Mouse (Mus musculus) lung, embryonic 15.5 days (tissue): ENCODE measurements at regions not wholly inside any gene's neighbourhood (a gene's known extent, or its start where the extent isn't known, plus 50 kb on each side); places are given as distances from the start of the nearest gene placed in this dataset.
"Not testable (repeated sequence)": the region's sequence is repeated elsewhere in the genome, so short reads cannot be mapped to it uniquely, and the experiment has no call there.

ENCODE experiments used
- ATAC-seq: fragments of 200-750 bp; cut with Nextera tagmentation; 2 replicates; pipeline ENCODE4 v1.8.0; 2017; ENCODE audit warnings: moderate number of reproducible peaks, borderline replicate concordance; ENCODE audit not compliant: low FRiP score, low TSS enrichment; ENCODE audit errors: extremely low read depth
- H3K27ac ChIP-seq: fragments of 300-500 bp; sonication (generic); 2 replicates; pipeline ENCODE4 v1.5.1; 2015; ENCODE audit warnings: moderate library complexity, mild to moderate bottlenecking, inconsistent platforms
- H3K27me3 ChIP-seq: fragments of 300-500 bp; sonication (generic); 2 replicates; pipeline ENCODE4 v1.6.1; 2015; ENCODE audit warnings: inconsistent platforms
- H3K36me3 ChIP-seq: fragments of 300-500 bp; sonication (generic); 2 replicates; pipeline ENCODE4 v1.6.1; 2015; ENCODE audit warnings: inconsistent platforms
- H3K4me1 ChIP-seq: fragments of 300-500 bp; sonication (generic); 2 replicates; pipeline ENCODE4 v1.6.1; 2015; ENCODE audit warnings: inconsistent platforms
- H3K4me2 ChIP-seq: fragments of 300-500 bp; sonication (generic); 2 replicates; pipeline ENCODE4 v1.6.1; 2015; ENCODE audit warnings: inconsistent platforms, mild to moderate bottlenecking, moderate library complexity
- H3K4me3 ChIP-seq: fragments of 300-500 bp; sonication (generic); 2 replicates; pipeline ENCODE4 v1.5.1; 2015; ENCODE audit warnings: mild to moderate bottlenecking, inconsistent platforms
- H3K9ac ChIP-seq: fragments of 300-500 bp; sonication (generic); 2 replicates; pipeline ENCODE4 v1.6.1; 2015; ENCODE audit warnings: inconsistent platforms
- H3K9me3 ChIP-seq: fragments of 300-500 bp; sonication (generic); 2 replicates; pipeline ENCODE4 v1.6.1; 2016; ENCODE audit warnings: inconsistent platforms
- WGBS: fragments of 180-500 bp; shearing (Covaris S2); methylation state at CpG from one replicate; pipeline ENCODE4 v1.1.7; 2015; 5-methylcytosine and 5-hydroxymethylcytosine counted together

GRCm38 (mm10) chr1:112486046-112486445, 621.3 kb upstream of the Dsel start:
- WGBS = 67% methylated on average over 5 of the region's 5 CpGs
- not testable (repeated sequence) for H3K4me3 ChIP-seq, H3K4me1 ChIP-seq, ATAC-seq, H3K4me2 ChIP-seq, H3K27ac ChIP-seq, H3K9ac ChIP-seq, H3K36me3 ChIP-seq, H3K27me3 ChIP-seq, H3K9me3 ChIP-seq

- Histone ChIP-seq H3K9me3 (no peaks in the 10 kb centered on the region), H3K4me1 (no peaks in the 10 kb centered on the region), H3K27ac (no peak overlapping the region), H3K4me2 (no peak overlapping the region), H3K27me3 (no peaks in the 10 kb centered on the region), H3K36me3 (no peaks in the 10 kb centered on the region), H3K9ac (no peak overlapping the region), H3K4me3 (no peak overlapping the region)
- 37% methylated on average over 11 of the region's 11 CpGs for WGBS
- ATAC-seq = no peak
Observed at GRCm38 (mm10) chr1:112456047-112456446, 591.3 kb upstream of the Dsel start.

GRCm38 (mm10) chr1:112452390-112452789, 587.7 kb upstream of the Dsel start:
- Histone ChIP-seq H3K4me1 (no peaks in the 10 kb centered on the region), H3K4me2 (no peak overlapping the region), H3K27ac (no peak overlapping the region), H3K27me3 (no peaks in the 10 kb centered on the region), H3K36me3 (no peaks in the 10 kb centered on the region), H3K9me3 (no peaks in the 10 kb centered on the region), H3K4me3 (no peak overlapping the region), H3K9ac (no peak overlapping the region)
- no peak for ATAC-seq

- no peak overlapping the region for H3K4me2 ChIP-seq
- no peak overlapping the region for H3K27ac ChIP-seq
- H3K9me3 ChIP-seq = no peaks in the 10 kb centered on the region
- ATAC-seq = no peak
- no peak overlapping the region for H3K9ac ChIP-seq
- no peaks in the 10 kb centered on the region for H3K27me3 ChIP-seq
- 11% methylated on average over 2 of the region's 2 CpGs for WGBS
- no peak overlapping the region for H3K4me3 ChIP-seq
- no peaks in the 10 kb centered on the region for H3K36me3 ChIP-seq
- no peaks in the 10 kb centered on the region for H3K4me1 ChIP-seq
Observed at GRCm38 (mm10) chr1:112451622-112452021, 586.9 kb upstream of the Dsel start.

- ATAC-seq = no peak
- Histone ChIP-seq H3K4me1 (no peaks in the 10 kb centered on the region), H3K4me2 (no peak overlapping the region), H3K4me3 (no peak overlapping the region), H3K27ac (no peak overlapping the region), H3K27me3 (no peaks in the 10 kb centered on the region), H3K9me3 (no peaks in the 10 kb centered on the region; the same call in 1 of the 2 replicates), H3K36me3 (no peaks in the 10 kb centered on the region), H3K9ac (no peak overlapping the region)
- WGBS = 52% methylated on average over 2 of the region's 2 CpGs
Observed at GRCm38 (mm10) chr1:112439109-112439508, 574.4 kb upstream of the Dsel start.

- Histone ChIP-seq H3K9me3 (no peaks in the 10 kb centered on the region), H3K36me3 (no peaks in the 10 kb centered on the region), H3K9ac (no peak overlapping the region), H3K27me3 (peaks cover 3% of the 10 kb centered on the region; the same call in 1 of the 2 replicates), H3K4me1 (no peaks in the 10 kb centered on the region), H3K4me2 (peak overlapping the region; percentile 44), H3K27ac (no peak overlapping the region), H3K4me3 (no peak overlapping the region)
- whole genome bisulfite sequencing = 4% methylated on average over 37 of the region's 37 CpGs
- ATAC-seq = no peak
Observed at GRCm38 (mm10) chr1:112416350-112417083, 551.8 kb upstream of the Dsel start.

- Histone ChIP-seq H3K9me3 (no peaks in the 10 kb centered on the region), H3K4me2 (no peak overlapping the region), H3K27ac (no peak overlapping the region), H3K27me3 (no peaks in the 10 kb centered on the region), H3K4me1 (no peaks in the 10 kb centered on the region), H3K4me3 (no peak overlapping the region), H3K36me3 (no peaks in the 10 kb centered on the region), H3K9ac (no peak overlapping the region)
- 47% methylated on average over 3 of the region's 3 CpGs for WGBS
- ATAC-seq = no peak
Observed at GRCm38 (mm10) chr1:112388807-112389206, 524.1 kb upstream of the Dsel start.

- Histone ChIP-seq H3K27me3 (no peaks in the 10 kb centered on the region), H3K4me1 (no peaks in the 10 kb centered on the region), H3K9me3 (no peaks in the 10 kb centered on the region), H3K36me3 (no peaks in the 10 kb centered on the region), H3K4me3 (no peak overlapping the region), H3K4me2 (no peak overlapping the region), H3K27ac (no peak overlapping the region), H3K9ac (no peak overlapping the region)
- 24% methylated on average over 1 of the region's 1 CpGs for WGBS
- no peak for ATAC-seq
Observed at GRCm38 (mm10) chr1:112384015-112384414, 519.3 kb upstream of the Dsel start.

GRCm38 (mm10) chr1:112379651-112380264, 515.0 kb upstream of the Dsel start:
- no peaks in the 10 kb centered on the region for H3K27me3 ChIP-seq
- no peak overlapping the region for H3K4me2 ChIP-seq
- H3K4me3 ChIP-seq = no peak overlapping the region
- H3K27ac ChIP-seq = no peak overlapping the region
- no peaks in the 10 kb centered on the region for H3K9me3 ChIP-seq
- H3K36me3 ChIP-seq = no peaks in the 10 kb centered on the region
- H3K9ac ChIP-seq = no peak overlapping the region
- no peaks in the 10 kb centered on the region for H3K4me1 ChIP-seq
- 5% methylated on average over 2 of the region's 2 CpGs for WGBS
- ATAC-seq = no peak; the same call in 1 of the 2 replicates

GRCm38 (mm10) chr1:112378660-112379059, 513.9 kb upstream of the Dsel start:
- no peak for ATAC-seq
- H3K27me3 ChIP-seq = no peaks in the 10 kb centered on the region
- H3K36me3 ChIP-seq = no peaks in the 10 kb centered on the region
- no peak overlapping the region for H3K27ac ChIP-seq
- no peaks in the 10 kb centered on the region for H3K4me1 ChIP-seq
- 8% methylated on average over 2 of the region's 2 CpGs for WGBS
- no peak overlapping the region for H3K4me3 ChIP-seq
- no peak overlapping the region for H3K9ac ChIP-seq
- H3K4me2 ChIP-seq = no peak overlapping the region
- no peaks in the 10 kb centered on the region for H3K9me3 ChIP-seq

- Histone ChIP-seq H3K4me3 (no peak overlapping the region), H3K9ac (no peak overlapping the region), H3K4me2 (no peak overlapping the region), H3K9me3 (no peaks in the 10 kb centered on the region), H3K27ac (no peak overlapping the region), H3K27me3 (no peaks in the 10 kb centered on the region), H3K36me3 (no peaks in the 10 kb centered on the region), H3K4me1 (no peaks in the 10 kb centered on the region)
- no peak for ATAC-seq
- 66% methylated on average over 1 of the region's 1 CpGs for WGBS
Observed at GRCm38 (mm10) chr1:112355816-112356215, 491.1 kb upstream of the Dsel start.
